9 mouse cellular contexts compared by ENCODE assay signal in genomic region chr2:153668754-153669376, GRCm38 (mm10). TPM values are rescaled to one million over a fixed set of nuclear protein-coding genes. Genes with fewer than 3 reads are reported as not detected.
DNase-seq lines count a peak whose midpoint lies in the region; ATAC-seq and TF ChIP-seq lines count a peak whose summit lies in the region.
"Had no signal": no experiment of that assay in that cellular context is flagged by ENCODE, and none has a peak within 500 bp of the region (broad histone marks: within the 10 kb centered on the region; RNA-seq: fewer than 3 reads in every experiment).

No protein-coding gene starts in this region.

- no peak overlapping the region for H3K4me3 ChIP-seq in heart, adult 2 months
- no peak overlapping the region for H3K4me3 ChIP-seq in cerebellum, adult 2 months (replicated peaks; ENCODE audit: insufficient read depth, low read depth, low read length)
- H3K4me3 ChIP-seq in hindbrain, postnatal 0 days (ENCODE audit: low read length), result no peak overlapping the region
- H3K4me3 ChIP-seq in lung, postnatal 0 days (ENCODE audit: low read depth, low read length), result no peak overlapping the region

- no peak overlapping the region for H3K27ac ChIP-seq in heart, adult 2 months
- H3K27ac ChIP-seq in cerebellum, adult 2 months (ENCODE audit: insufficient read depth, low read length), result no peak overlapping the region
- no peak overlapping the region for H3K27ac ChIP-seq in hindbrain, postnatal 0 days
- no peak overlapping the region for H3K27ac ChIP-seq in lung, postnatal 0 days (ENCODE audit: low read length)

- H3K9me3 ChIP-seq in hindbrain, postnatal 0 days (ENCODE audit: low read length), result no peaks in the 10 kb centered on the region
- no peaks in the 10 kb centered on the region for H3K9me3 ChIP-seq in lung, postnatal 0 days (ENCODE audit: low read length)

- intact Hi-C loops in heart, adult 2 months (cut with DNase I), result loop anchor here (1.0 to 5.0 kb wide), 2 partner anchors 182 to 263 kb away; no protein-coding TSS in a partner anchor
- intact Hi-C loops in heart, postnatal 14 days (cut with DNase I), result loop anchor here (1.0 to 5.0 kb wide), 3 partner anchors 26 to 263 kb away; no protein-coding TSS in a partner anchor

- no peak overlapping the region for H3K9ac ChIP-seq in heart, adult 2 months (ENCODE audit: low read depth, low read length)
- H3K9ac ChIP-seq in hindbrain, postnatal 0 days (replicated peaks; ENCODE audit: low read length), result no peak overlapping the region
- no peak overlapping the region for H3K9ac ChIP-seq in lung, postnatal 0 days (replicated peaks; ENCODE audit: low read depth)

- no peak for TF ChIP-seq POLR2A in heart, adult 2 months (IDR thresholded peaks at IDR 0.05; ENCODE audit: insufficient read depth, low read depth, low read length)
- TF ChIP-seq POLR2A in cerebellum, adult 2 months (IDR thresholded peaks at IDR 0.05; ENCODE audit: borderline replicate concordance, insufficient read depth, low read length), result no peak

- H3K4me1 ChIP-seq in heart, adult 2 months (ENCODE audit: control insufficient read depth, insufficient read depth, low read length), result no peaks in the 10 kb centered on the region
- no peaks in the 10 kb centered on the region for H3K4me1 ChIP-seq in cerebellum, adult 2 months (ENCODE audit: control insufficient read depth, insufficient read depth, low read length)
- H3K4me1 ChIP-seq in hindbrain, postnatal 0 days (ENCODE audit: insufficient read depth, low read length), result no peaks in the 10 kb centered on the region
- no peaks in the 10 kb centered on the region for H3K4me1 ChIP-seq in lung, postnatal 0 days (ENCODE audit: insufficient read depth, low read depth, low read length)

- H3K36me3 ChIP-seq in heart, adult 2 months (ENCODE audit: control insufficient read depth, insufficient read depth, low read length), result no peaks in the 10 kb centered on the region
- H3K36me3 ChIP-seq in hindbrain, postnatal 0 days (ENCODE audit: insufficient read depth, low read length), result no peaks in the 10 kb centered on the region; the same call in 1 of the 2 replicates
- peaks cover 5% of the 10 kb centered on the region; the same call in 1 of the 2 replicates for H3K36me3 ChIP-seq in lung, postnatal 0 days (ENCODE audit: insufficient read depth, low read length)
- H3K36me3 ChIP-seq in splenic B cell, adult 2 months (ENCODE audit: control insufficient read depth, insufficient read depth, low read length, poor library complexity, severe bottlenecking), result no peaks in the 10 kb centered on the region

- ATAC-seq in hindbrain, postnatal 0 days, result peak; percentile 86
- ATAC-seq in lung, postnatal 0 days, result peak; percentile 57

- no peak for TF ChIP-seq EP300 in heart, adult 2 months (IDR thresholded peaks at IDR 0.05; ENCODE audit: insufficient read depth, low read depth, low read length)
- no peak for TF ChIP-seq EP300 in lung, postnatal 0 days (IDR thresholded peaks at IDR 0.05)

- 61% methylated on average over 7 of the region's 7 CpGs for WGBS in heart, adult 2 months
- 43% methylated on average over 7 of the region's 7 CpGs for WGBS in cerebellum, adult 2 months
- whole genome bisulfite sequencing in hindbrain, postnatal 0 days, result 55% methylated on average over 7 of the region's 7 CpGs
- WGBS in lung, postnatal 0 days, result 64% methylated on average over 7 of the region's 7 CpGs

- H3K79me2 ChIP-seq in heart, adult 2 months (replicated peaks; ENCODE audit: control insufficient read depth, insufficient read depth, low read length), result no peaks in the 10 kb centered on the region

- H3K4me2 ChIP-seq in hindbrain, postnatal 0 days (ENCODE audit: low read depth, low read length), result no peak overlapping the region
- no peak overlapping the region for H3K4me2 ChIP-seq in lung, postnatal 0 days (replicated peaks; ENCODE audit: low read depth, low read length)

- peak; percentile 85 for TF ChIP-seq CTCF in heart, adult 2 months (IDR thresholded peaks at IDR 0.05)
- peak; percentile 43; the same call in 1 of the 2 replicates for TF ChIP-seq CTCF in cerebellum, adult 2 months (IDR thresholded peaks at IDR 0.05; ENCODE audit: borderline replicate concordance, insufficient read depth, low read depth, low read length)
- TF ChIP-seq CTCF in hindbrain, postnatal 0 days (IDR thresholded peaks at IDR 0.05; ENCODE audit: low read depth), result peak; percentile 80
- TF ChIP-seq CTCF in lung, postnatal 0 days (IDR thresholded peaks at IDR 0.05), result peak; percentile 79

- H3K27me3 ChIP-seq in heart, adult 2 months (ENCODE audit: control insufficient read depth, insufficient read depth, low read length), result no peaks in the 10 kb centered on the region
- no peaks in the 10 kb centered on the region for H3K27me3 ChIP-seq in cerebellum, adult 2 months (ENCODE audit: control insufficient read depth, insufficient read depth, low read length)
- H3K27me3 ChIP-seq in hindbrain, postnatal 0 days (ENCODE audit: insufficient read depth, low read length), result no peaks in the 10 kb centered on the region
- H3K27me3 ChIP-seq in lung, postnatal 0 days (replicated peaks; ENCODE audit: insufficient read depth, low read length), result no peaks in the 10 kb centered on the region
- no peaks in the 10 kb centered on the region for H3K27me3 ChIP-seq in splenic B cell, adult 2 months (ENCODE audit: control insufficient read depth, insufficient read depth, low read length, poor library complexity, severe bottlenecking)

- no peak for DNase-seq in heart, adult 2 months
- DNase-seq in heart, postnatal 14 days, result no peak
- DNase-seq in ES-CJ7 (ENCODE audit: low read depth, low spot score), result peak; percentile 69
- DNase-seq in cerebellum, adult 2 months, result peak; percentile 27 to 58
- DNase-seq in hindbrain, postnatal 0 days (ENCODE audit: low spot score), result peak; percentile 93
- peak; percentile 85 for DNase-seq in lung, postnatal 0 days (ENCODE audit: low spot score)
- DNase-seq in splenic B cell, adult 2 months (ENCODE audit: low read depth, low spot score), result peak; percentile 57
- DNase-seq in B cell, adult 2 months, result no peak

RNA-seq across cellular contexts. Expression of gene Dnmt3b, which starts 19.6 kb away (rescaled TPM):
- total RNA-seq in heart, adult 2 months (2021), result 1 to 10 TPM; 1.0 to 1.6 TPM
- 0.84 and 1.8 TPM in 2 replicates for polyA plus RNA-seq in heart, adult 2 months (2012; rRNA removed)
- total RNA-seq in heart, postnatal 14 days (2021), result 1 to 10 TPM; 1.9 to 2.1 TPM
- 1.6 and 2.6 TPM in 2 replicates for polyA plus RNA-seq in cerebellum, adult 2 months (2012; rRNA removed)
- 2.5 and 2.9 TPM in 2 replicates for total RNA-seq in hindbrain, postnatal 0 days (2014; rRNA removed)
- 2.7 and 2.8 TPM in 2 replicates for polyA plus RNA-seq in hindbrain, postnatal 0 days (2015; fragmentation: Nextera tagmentation; extraction: Ambion mirVana)
- 3.3 and 4.2 TPM in 2 replicates for polyA plus RNA-seq in lung, postnatal 0 days (2015; fragmentation: Nextera tagmentation; extraction: Ambion mirVana)

RNA-seq across cellular contexts. Expression of gene Dnmt3c, which starts 27.6 kb away (rescaled TPM):
- total RNA-seq in heart, adult 2 months (2021), result not detected
- polyA plus RNA-seq in heart, adult 2 months (2012; rRNA removed), result not detected in 2 replicates
- total RNA-seq in heart, postnatal 14 days (2021), result not detected
- polyA plus RNA-seq in cerebellum, adult 2 months (2012; rRNA removed), result 0.06 and 0.10 TPM in 2 replicates
- not detected in 2 replicates for total RNA-seq in hindbrain, postnatal 0 days (2014; rRNA removed)
- polyA plus RNA-seq in hindbrain, postnatal 0 days (2015; fragmentation: Nextera tagmentation; extraction: Ambion mirVana), result 0.10 TPM in 1 of 2 replicates, not detected in the other
- 0.10 and 0.15 TPM in 2 replicates for polyA plus RNA-seq in lung, postnatal 0 days (2015; fragmentation: Nextera tagmentation; extraction: Ambion mirVana)
- total RNA-seq: left cerebral cortex, postnatal 36 days had no signal

RNA-seq across cellular contexts. Expression of gene Commd7, which starts 36.3 kb away (rescaled TPM):
- 10 to 100 TPM; 12.3 to 13.2 TPM for total RNA-seq in heart, adult 2 months (2021)
- 11.2 and 12.4 TPM in 2 replicates for polyA plus RNA-seq in heart, adult 2 months (2012; rRNA removed)
- 10 to 100 TPM; 15.6 to 15.7 TPM for total RNA-seq in heart, postnatal 14 days (2021)
- 30.2 and 32.5 TPM in 2 replicates for polyA plus RNA-seq in cerebellum, adult 2 months (2012; rRNA removed)
- total RNA-seq in hindbrain, postnatal 0 days (2014; rRNA removed), result 21.2 and 25.7 TPM in 2 replicates
- 88.0 and 93.4 TPM in 2 replicates for polyA plus RNA-seq in hindbrain, postnatal 0 days (2015; fragmentation: Nextera tagmentation; extraction: Ambion mirVana)
- polyA plus RNA-seq in lung, postnatal 0 days (2015; fragmentation: Nextera tagmentation; extraction: Ambion mirVana), result 71.8 and 73.3 TPM in 2 replicates

Comparison
In these comparisons a context has a peak if more than half of its experiments do, and no peak if none do; other contexts are left out.
1. DNase-seq: peak in ES-CJ7 (single experiment), cerebellum, adult 2 months (2 of 2), hindbrain, postnatal 0 days (single experiment), lung, postnatal 0 days (single experiment) and splenic B cell, adult 2 months (single experiment); none in heart, adult 2 months (0 of 2), heart, postnatal 14 days (0 of 2) and B cell, adult 2 months (0 of 2).
2. Peak in every context shown above with its lines, with median percentiles within 50 percentile points of each other: CTCF ChIP-seq.